Mouse (Mus musculus): ENCODE measurements around the gene Nrxn3.

Gene Nrxn3

GRCm38 (mm10) chr12:89689086-89689485 lies 966.4 kb downstream of the Nrxn3 start:
- no peak for DNase-seq (ENCODE audit: extremely low read depth, low read depth)

GRCm38 (mm10) chr12:89699469-89699868 lies 976.8 kb downstream of the Nrxn3 start:
- DNase-seq (ENCODE audit: extremely low read depth, low read depth) = no peak

- no peak for DNase-seq (ENCODE audit: extremely low read depth, low read depth)
These were observed 978.3 kb downstream of the Nrxn3 start for GRCm38 (mm10) chr12:89700937-89701458.

GRCm38 (mm10) chr12:89702931-89703330 lies 980.3 kb downstream of the Nrxn3 start:
- no peak for DNase-seq (ENCODE audit: extremely low read depth, low read depth)

GRCm38 (mm10) chr12:89707913-89708312 lies 985.2 kb downstream of the Nrxn3 start:
- DNase-seq (ENCODE audit: extremely low read depth, low read depth) = no peak

- no peak for DNase-seq (ENCODE audit: extremely low read depth, low read depth)
These were observed 987.8 kb downstream of the Nrxn3 start for GRCm38 (mm10) chr12:89710459-89710858.

GRCm38 (mm10) chr12:89711791-89712190 lies 989.1 kb downstream of the Nrxn3 start:
- DNase-seq (ENCODE audit: extremely low read depth, low read depth) = no peak

- DNase-seq (ENCODE audit: extremely low read depth, low read depth) = no peak
These were observed 996.8 kb downstream of the Nrxn3 start for GRCm38 (mm10) chr12:89719194-89720080.

GRCm38 (mm10) chr12:89720945-89721344 lies 998.3 kb downstream of the Nrxn3 start:
- no peak for DNase-seq (ENCODE audit: extremely low read depth, low read depth)

GRCm38 (mm10) chr12:89722462-89722861 lies 999.8 kb downstream of the Nrxn3 start:
- no peak for DNase-seq (ENCODE audit: extremely low read depth, low read depth)

- no peak for DNase-seq (ENCODE audit: extremely low read depth, low read depth)
These were observed 1001.4 kb downstream of the Nrxn3 start for GRCm38 (mm10) chr12:89724048-89724447.

- no peak for DNase-seq (ENCODE audit: extremely low read depth, low read depth)
These were observed 1019.6 kb downstream of the Nrxn3 start for GRCm38 (mm10) chr12:89742326-89742725.

- no peak for DNase-seq (ENCODE audit: extremely low read depth, low read depth)
These were observed 1020.1 kb downstream of the Nrxn3 start for GRCm38 (mm10) chr12:89742796-89743195.

- DNase-seq (ENCODE audit: extremely low read depth, low read depth) = no peak
These were observed 1041.8 kb downstream of the Nrxn3 start for GRCm38 (mm10) chr12:89764191-89765082.

GRCm38 (mm10) chr12:89765179-89765578 lies 1042.5 kb downstream of the Nrxn3 start:
- no peak for DNase-seq (ENCODE audit: extremely low read depth, low read depth)

- DNase-seq (ENCODE audit: extremely low read depth, low read depth) = no peak
These were observed 1066.1 kb downstream of the Nrxn3 start for GRCm38 (mm10) chr12:89788794-89789193.

- no peak for DNase-seq (ENCODE audit: extremely low read depth, low read depth)
These were observed 1067.3 kb downstream of the Nrxn3 start for GRCm38 (mm10) chr12:89789981-89790380.

- no peak for DNase-seq (ENCODE audit: extremely low read depth, low read depth)
These were observed 1069.2 kb downstream of the Nrxn3 start for GRCm38 (mm10) chr12:89791829-89792228.

GRCm38 (mm10) chr12:89794741-89795140 lies 1072.1 kb downstream of the Nrxn3 start:
- no peak for DNase-seq (ENCODE audit: extremely low read depth, low read depth)

GRCm38 (mm10) chr12:89808217-89808616 lies 1085.5 kb downstream of the Nrxn3 start:
- no peak for DNase-seq (ENCODE audit: extremely low read depth, low read depth)

- DNase-seq (ENCODE audit: extremely low read depth, low read depth) = no peak
These were observed 1087.5 kb downstream of the Nrxn3 start for GRCm38 (mm10) chr12:89810146-89810545.

All from MEL-GATA-1-ER (cell line).